Comparison of ENCODE assay signal across 8 mouse cellular contexts in the genomic region with DNA sequence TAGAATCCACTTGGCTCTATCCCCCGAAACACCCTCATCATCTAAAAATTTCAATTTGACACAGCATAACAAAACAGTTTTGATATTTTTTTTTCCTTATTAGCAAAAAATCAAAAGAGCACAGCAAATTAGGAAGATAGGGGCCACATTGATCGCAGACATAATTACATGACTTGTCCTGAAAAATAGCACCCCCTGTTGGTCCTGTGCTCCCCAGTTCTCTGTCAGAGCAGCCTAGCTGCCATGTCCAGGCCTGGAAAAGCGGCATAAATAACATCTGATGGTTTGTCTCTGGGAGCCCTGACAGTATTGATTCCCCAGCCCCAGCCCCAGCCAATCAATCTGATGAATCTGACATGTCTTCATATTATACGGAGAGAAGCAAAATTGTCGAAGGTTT. TPM values are rescaled to one million over a fixed set of nuclear protein-coding genes. Genes with fewer than 3 reads are reported as not detected.
DNase-seq lines count a peak whose midpoint lies in the region; ATAC-seq and TF ChIP-seq lines count a peak whose summit lies in the region.
"Had no signal": no experiment of that assay in that cellular context is flagged by ENCODE, and none has a peak within 500 bp of the region (broad histone marks: within the 10 kb centered on the region; RNA-seq: fewer than 3 reads in every experiment).

No protein-coding gene starts in this region.

- WGBS in kidney, embryonic 15.5 days: 96% methylated on average over 5 of the region's 5 CpGs
- whole genome bisulfite sequencing in forebrain, embryonic 14.5 days: 93% methylated on average over 5 of the region's 5 CpGs

- H3K36me3 ChIP-seq in kidney, embryonic 15.5 days: peaks cover 31% of the 10 kb centered on the region
- H3K36me3 ChIP-seq in forebrain, embryonic 14.5 days (ENCODE audit: control insufficient read depth, insufficient read depth, low read length): no peaks in the 10 kb centered on the region

- H3K4me3 ChIP-seq in kidney, embryonic 15.5 days (replicated peaks): no peak overlapping the region
- no peak overlapping the region for H3K4me3 ChIP-seq in cortical plate, adult 2 months (ENCODE audit: insufficient read depth, low read length)
- H3K4me3 ChIP-seq in forebrain, embryonic 14.5 days (ENCODE audit: low read depth, low read length): no peak overlapping the region
- H3K4me3 ChIP-seq: embryonic facial prominence, embryonic 13.5 days had no signal

- peak; percentile 32 for DNase-seq in kidney, postnatal 10 days
- DNase-seq in thymus, postnatal 25 days: peak; percentile 22
- DNase-seq in thymus, postnatal 36 days: no peak
- DNase-seq in forebrain, embryonic 14.5 days (ENCODE audit: low spot score): no peak
- DNase-seq in urinary bladder, postnatal 10 days (ENCODE audit: low spot score): no peak

- TF ChIP-seq CTCF in cortical plate, adult 2 months (IDR thresholded peaks at IDR 0.05; ENCODE audit: extremely low read depth, insufficient read depth, low read length): peak; percentile 28; the same call in 1 of the 2 replicates

- no peak overlapping the region for H3K27ac ChIP-seq in kidney, embryonic 15.5 days
- H3K27ac ChIP-seq in cortical plate, adult 2 months (ENCODE audit: insufficient read depth, low read length): no peak overlapping the region
- no peak overlapping the region for H3K27ac ChIP-seq in forebrain, embryonic 14.5 days (ENCODE audit: low read depth, low read length)
- H3K27ac ChIP-seq: embryonic facial prominence, embryonic 13.5 days had no signal

- H3K9ac ChIP-seq in kidney, embryonic 15.5 days: no peak overlapping the region
- no peak overlapping the region for H3K9ac ChIP-seq in forebrain, embryonic 14.5 days (ENCODE audit: low read length)
- H3K9ac ChIP-seq: embryonic facial prominence, embryonic 13.5 days had no signal

- peaks cover 6% of the 10 kb centered on the region; the same call in 1 of the 2 replicates for H3K4me1 ChIP-seq in kidney, embryonic 15.5 days
- no peaks in the 10 kb centered on the region for H3K4me1 ChIP-seq in cortical plate, adult 2 months (ENCODE audit: control insufficient read depth, insufficient read depth, low read length)
- H3K4me1 ChIP-seq in forebrain, embryonic 14.5 days (ENCODE audit: control insufficient read depth, insufficient read depth, low read length): no peaks in the 10 kb centered on the region; the same call in 1 of the 2 replicates

- H3K27me3 ChIP-seq in kidney, embryonic 15.5 days: no peaks in the 10 kb centered on the region
- no peaks in the 10 kb centered on the region for H3K27me3 ChIP-seq in forebrain, embryonic 14.5 days (replicated peaks; ENCODE audit: control insufficient read depth, insufficient read depth, low read length)
- H3K27me3 ChIP-seq: embryonic facial prominence, embryonic 13.5 days had no signal

- no peak for TF ChIP-seq POLR2A in cortical plate, adult 2 months (IDR thresholded peaks at IDR 0.05; ENCODE audit: extremely low read depth, insufficient read depth, low read length)

- no peaks in the 10 kb centered on the region for H3K9me3 ChIP-seq in kidney, embryonic 15.5 days (replicated peaks)
- H3K9me3 ChIP-seq in forebrain, embryonic 14.5 days (replicated peaks; ENCODE audit: control insufficient read depth, low read length): no peaks in the 10 kb centered on the region
- H3K9me3 ChIP-seq: embryonic facial prominence, embryonic 13.5 days had no signal

- H3K4me2 ChIP-seq in kidney, embryonic 15.5 days: no peak overlapping the region
- no peak overlapping the region for H3K4me2 ChIP-seq in forebrain, embryonic 14.5 days (ENCODE audit: low read length)
- H3K4me2 ChIP-seq: embryonic facial prominence, embryonic 13.5 days had no signal

- ATAC-seq in kidney, embryonic 15.5 days (replicated peaks; ENCODE audit: low FRiP score): no peak
- ATAC-seq in forebrain, embryonic 14.5 days: no peak

RNA-seq across cellular contexts. Expression of a gene that starts 11.8 kb away (rescaled TPM):
- polyA plus RNA-seq in kidney, embryonic 15.5 days (2015; fragmentation: Nextera tagmentation; extraction: Ambion mirVana): 14.6 and 15.4 TPM in 2 replicates
- 14.2 and 15.6 TPM in 2 replicates for polyA plus RNA-seq in cortical plate, adult 2 months (2012; rRNA removed)
- polyA plus RNA-seq in forebrain, embryonic 14.5 days (2014; fragmentation: Nextera tagmentation; extraction: Ambion mirVana): 6.3 and 6.5 TPM in 2 replicates

Comparison
In these comparisons a context has a peak if more than half of its experiments do, and no peak if none do; other contexts are left out.
1. DNase-seq: peak in kidney, postnatal 10 days (single experiment) and thymus, postnatal 25 days (single experiment); none in thymus, postnatal 36 days (0 of 2), forebrain, embryonic 14.5 days (single experiment) and urinary bladder, postnatal 10 days (single experiment).